Mouse (Mus musculus) limb, embryonic 11.5 days (tissue): Measurements from ENCODE around the gene Alk. TPM values are rescaled to one million over a fixed set of nuclear protein-coding genes. Genes with fewer than 3 reads are reported as not detected.

Source experiments
- ATAC-seq: fragments of 200-750 bp; cut with Nextera tagmentation; 2 replicates; pipeline ENCODE4 v1.8.0; 2017; ENCODE audit warnings: low read depth; ENCODE audit not compliant: insufficient number of reproducible peaks, low FRiP score, low TSS enrichment
- DNase-seq: peaks from one replicate; pipeline ENCODE4 v3.0.0-alpha.2; 2015; ENCODE audit warnings: low spot score
- H3K27ac ChIP-seq: fragments of 300-500 bp; sonication (generic); replicated peaks from 2 replicates; pipeline ENCODE4 v1.5.1; 2014; ENCODE audit warnings: low read depth, mild to moderate bottlenecking, low read length
- H3K27me3 ChIP-seq: fragments of 300-500 bp; sonication (generic); 2 replicates; pipeline ENCODE4 v1.6.1; 2014; ENCODE audit warnings: mild to moderate bottlenecking, low read length, mixed read lengths; ENCODE audit not compliant: control insufficient read depth, insufficient read depth
- H3K36me3 ChIP-seq: fragments of 300-500 bp; sonication (generic); 2 replicates; pipeline ENCODE4 v1.6.1; 2014; ENCODE audit warnings: mild to moderate bottlenecking, low read length, moderate library complexity, mixed read lengths; ENCODE audit not compliant: control insufficient read depth, insufficient read depth
- H3K4me1 ChIP-seq: fragments of 300-500 bp; sonication (generic); 2 replicates; pipeline ENCODE4 v1.6.1; 2014; ENCODE audit warnings: low read length, mixed read lengths; ENCODE audit not compliant: control insufficient read depth, insufficient read depth
- H3K4me2 ChIP-seq: fragments of 300-500 bp; sonication (generic); 2 replicates; pipeline ENCODE4 v1.6.1; 2014; ENCODE audit warnings: low read depth, mild to moderate bottlenecking, moderate library complexity; ENCODE audit not compliant: severe bottlenecking
- H3K4me3 ChIP-seq: fragments of 300-500 bp; sonication (generic); 2 replicates; pipeline ENCODE4 v1.5.1; 2014; ENCODE audit warnings: low read depth, low read length
- H3K9ac ChIP-seq: fragments of 300-500 bp; sonication (generic); 2 replicates; pipeline ENCODE4 v1.6.1; 2014; ENCODE audit warnings: mild to moderate bottlenecking, low read length
- H3K9me3 ChIP-seq: fragments of 300-500 bp; sonication (generic); 2 replicates; pipeline ENCODE4 v1.6.1; 2016; ENCODE audit warnings: low read length; ENCODE audit not compliant: control insufficient read depth
- WGBS: fragments of 180-500 bp; shearing (Covaris S2); extraction: QIAGEN DNeasy Blood & Tissue Kit; methylation state at CpG from one replicate; pipeline ENCODE4 v1.1.7; 2014; 5-methylcytosine and 5-hydroxymethylcytosine counted together
- polyA plus RNA-seq: library from polyadenylated mRNA; unstranded; fragments of >200 nt; fragmentation: Nextera tagmentation; extraction: Ambion mirVana; gene quantifications from 2 replicates; pipeline ENCODE4 v1.2.1, GENCODE M21; 2014

The Alk gene
- polyA plus RNA-seq, 1 experiment from 2014 or later, result 0.05 TPM

GRCm38 (mm10) chr17:72157830-72158629 is 446.4 kb downstream of the Alk start:
- H3K4me2 ChIP-seq, result no peak overlapping the region
- H3K27me3 ChIP-seq, result no peaks in the 10 kb centered on the region
- ATAC-seq (no peak), DNase-seq (no peak)
- H3K36me3 ChIP-seq, result no peaks in the 10 kb centered on the region
- no peaks in the 10 kb centered on the region for H3K4me1 ChIP-seq
- 70% methylated on average over 10 of the region's 10 CpGs for WGBS
- no peak overlapping the region for H3K9ac ChIP-seq
- H3K27ac ChIP-seq, result no peak overlapping the region
- H3K9me3 ChIP-seq, result no peaks in the 10 kb centered on the region
- no peak overlapping the region for H3K4me3 ChIP-seq

DNA sequence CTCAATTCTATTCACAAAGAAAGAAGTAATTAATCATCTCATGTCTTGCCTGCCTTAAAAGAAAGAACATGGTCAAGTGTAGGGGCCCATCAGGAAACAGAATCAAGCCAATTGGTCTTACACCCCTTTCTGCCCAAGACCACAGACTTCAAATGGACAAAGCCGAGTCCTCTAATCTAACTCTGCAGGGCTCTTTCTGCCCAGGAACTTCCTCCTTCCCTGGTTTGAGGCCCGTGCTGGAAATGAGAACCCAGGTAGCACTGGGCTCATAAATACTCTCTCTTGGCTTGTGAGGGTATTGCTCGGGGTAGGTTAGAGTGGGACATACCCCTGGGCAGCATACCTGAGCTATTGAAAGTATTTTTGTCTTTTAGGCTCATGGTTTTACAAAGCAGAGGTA is 451.4 kb downstream of the Alk start:
- H3K9me3 ChIP-seq, result no peaks in the 10 kb centered on the region
- WGBS, result 86% methylated on average over 3 of the region's 3 CpGs
- no peak for DNase-seq

GRCm38 (mm10) chr17:72144946-72145598 is 459.4 kb downstream of the Alk start:
- Histone ChIP-seq H3K9ac (no peak overlapping the region), H3K4me2 (no peak overlapping the region), H3K9me3 (no peaks in the 10 kb centered on the region), H3K27ac (no peak overlapping the region), H3K4me1 (no peaks in the 10 kb centered on the region), H3K36me3 (no peaks in the 10 kb centered on the region), H3K27me3 (no peaks in the 10 kb centered on the region), H3K4me3 (no peak overlapping the region)
- ATAC-seq (no peak), DNase-seq (no peak)
- WGBS, result 68% methylated on average over 7 of the region's 7 CpGs

More for the DNA sequence above, 451.4 kb downstream of the Alk start:
- Histone ChIP-seq H3K4me3 (no peak overlapping the region), H3K27me3 (no peaks in the 10 kb centered on the region), H3K36me3 (no peaks in the 10 kb centered on the region), H3K4me2 (no peak overlapping the region), H3K4me1 (no peaks in the 10 kb centered on the region), H3K27ac (no peak overlapping the region), H3K9ac (no peak overlapping the region)
- no peak for ATAC-seq

- WGBS, result 80% methylated on average over 9 of the region's 9 CpGs
- Histone ChIP-seq H3K9ac (no peak overlapping the region), H3K36me3 (no peaks in the 10 kb centered on the region), H3K27ac (no peak overlapping the region), H3K4me1 (no peaks in the 10 kb centered on the region), H3K4me2 (no peak overlapping the region), H3K27me3 (no peaks in the 10 kb centered on the region), H3K9me3 (no peaks in the 10 kb centered on the region), H3K4me3 (no peak overlapping the region)
- DNase-seq, result no peak
- no peak for ATAC-seq
Observed at GRCm38 (mm10) chr17:72144461-72144860, 460.0 kb downstream of the Alk start.

DNA sequence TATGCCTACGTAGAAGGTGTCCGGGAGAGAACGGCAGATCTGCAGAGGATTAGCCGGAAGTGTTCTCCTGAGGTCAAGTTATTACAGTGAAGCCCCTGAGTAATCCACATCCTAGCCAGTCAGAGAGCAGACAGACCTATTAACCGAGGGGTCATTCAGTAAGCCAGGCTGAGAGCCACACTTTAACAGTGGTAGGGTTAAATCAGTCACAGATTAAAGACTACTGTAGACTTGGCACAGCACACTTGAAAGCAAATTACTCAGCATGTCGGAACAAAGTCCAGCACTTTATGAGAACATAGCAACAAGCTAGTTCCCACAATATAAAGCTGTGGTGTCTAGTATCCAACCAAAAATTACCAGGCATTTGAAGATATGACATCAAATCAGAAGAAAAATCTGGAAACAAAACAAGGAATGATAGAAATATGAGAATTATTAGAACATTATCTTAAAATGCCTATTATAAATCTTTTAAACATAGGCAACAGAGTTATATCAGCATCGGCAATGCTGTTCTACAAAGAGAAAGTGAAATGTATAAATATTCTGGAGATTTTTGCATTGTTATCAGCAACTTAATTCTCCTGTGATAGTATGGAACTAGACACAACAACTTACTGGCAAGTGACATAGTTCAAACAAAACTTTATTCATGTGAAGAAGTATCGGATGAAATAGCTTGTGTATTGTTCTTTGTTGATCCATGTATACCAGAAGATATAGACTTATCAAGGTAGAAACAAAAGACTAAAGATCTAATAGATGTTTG is 472.1 kb downstream of the Alk start:
- no peak for DNase-seq
- WGBS, result 77% methylated on average over 8 of the region's 8 CpGs
- ATAC-seq, result no peak
- H3K4me1 ChIP-seq, result no peaks in the 10 kb centered on the region
- no peak overlapping the region for H3K4me2 ChIP-seq
- no peak overlapping the region for H3K27ac ChIP-seq
- H3K27me3 ChIP-seq, result no peaks in the 10 kb centered on the region
- no peak overlapping the region for H3K9ac ChIP-seq
- no peak overlapping the region for H3K4me3 ChIP-seq
- H3K36me3 ChIP-seq, result no peaks in the 10 kb centered on the region
- H3K9me3 ChIP-seq, result no peaks in the 10 kb centered on the region

- Histone ChIP-seq H3K9me3 (no peaks in the 10 kb centered on the region), H3K4me1 (no peaks in the 10 kb centered on the region), H3K27me3 (no peaks in the 10 kb centered on the region), H3K36me3 (no peaks in the 10 kb centered on the region), H3K4me3 (no peak overlapping the region), H3K4me2 (no peak overlapping the region), H3K27ac (no peak overlapping the region), H3K9ac (no peak overlapping the region)
- no peak for DNase-seq
- WGBS, result 98% methylated on average over 1 of the region's 1 CpGs
- no peak for ATAC-seq
Observed at GRCm38 (mm10) chr17:72121660-72122059, 482.8 kb downstream of the Alk start.

DNA sequence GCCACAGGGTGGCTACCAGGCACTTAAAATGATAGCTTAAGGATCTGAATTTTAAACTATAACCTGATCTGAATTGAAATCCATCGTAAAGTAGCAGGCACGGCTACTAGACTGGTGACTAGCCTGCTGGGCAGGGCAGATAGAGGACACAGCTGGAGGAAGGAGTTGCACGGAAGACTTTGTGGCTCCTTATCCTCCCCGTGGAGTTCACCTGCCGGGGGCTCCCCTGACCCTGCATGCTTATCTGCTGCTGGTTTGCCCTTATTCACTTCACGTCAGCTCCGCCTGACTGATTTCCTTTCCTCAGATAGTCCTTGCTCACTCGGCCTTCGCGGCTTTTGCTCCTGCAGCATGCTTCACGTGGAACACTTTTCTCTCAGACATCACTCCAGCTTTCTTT is 484.1 kb downstream of the Alk start:
- 81% methylated on average over 11 of the region's 11 CpGs for WGBS
- Histone ChIP-seq H3K4me1 (no peaks in the 10 kb centered on the region), H3K9me3 (no peaks in the 10 kb centered on the region), H3K9ac (no peak overlapping the region), H3K36me3 (no peaks in the 10 kb centered on the region), H3K27ac (no peak overlapping the region), H3K4me3 (no peak overlapping the region), H3K27me3 (no peaks in the 10 kb centered on the region), H3K4me2 (no peak overlapping the region)
- ATAC-seq (no peak), DNase-seq (no peak)

- Histone ChIP-seq H3K36me3 (no peaks in the 10 kb centered on the region), H3K4me2 (no peak overlapping the region), H3K4me1 (no peaks in the 10 kb centered on the region), H3K27me3 (no peaks in the 10 kb centered on the region), H3K9me3 (no peaks in the 10 kb centered on the region), H3K9ac (no peak overlapping the region), H3K4me3 (no peak overlapping the region), H3K27ac (no peak overlapping the region)
- DNase-seq (no peak), ATAC-seq (no peak)
- WGBS, result 69% methylated on average over 5 of the region's 5 CpGs
Observed at GRCm38 (mm10) chr17:72118376-72118775, 486.1 kb downstream of the Alk start.
